Mouse (Mus musculus) gastrocnemius, postnatal 10 days (tissue): ENCODE data around the gene Cubn. TPM values are rescaled to one million over a fixed set of nuclear protein-coding genes. Genes with fewer than 3 reads are reported as not detected.

Experiments used
- DNase-seq: peaks from one replicate; pipeline ENCODE4 v3.0.0; 2021; ENCODE audit warnings: mixed read lengths
- total RNA-seq, 2 experiments: library from RNA; stranded (reverse); gene quantifications; 2 replicates each; pipeline ENCODE4 v1.2.3; 2021

Gene Cubn
- total RNA-seq, 2 experiments from 2014 or later: 0.14 to 0.20 TPM

GRCm38 (mm10) chr2:13407698-13408097 lies 83.9 kb downstream of the Cubn start:
- no peak for DNase-seq

- DNase-seq: no peak
Measured at GRCm38 (mm10) chr2:13407272-13407671, 84.3 kb downstream of the Cubn start.

GRCm38 (mm10) chr2:13404986-13405678 lies 86.5 kb downstream of the Cubn start:
- DNase-seq: no peak

- DNase-seq: no peak
Measured at GRCm38 (mm10) chr2:13400831-13401230, 90.8 kb downstream of the Cubn start.

- no peak for DNase-seq
Measured at GRCm38 (mm10) chr2:13399480-13400072, 92.0 kb downstream of the Cubn start.

GRCm38 (mm10) chr2:13398955-13399354 lies 92.7 kb downstream of the Cubn start:
- DNase-seq: peak; percentile 34

- DNase-seq: no peak
Measured at GRCm38 (mm10) chr2:13398551-13398950, 93.1 kb downstream of the Cubn start.

GRCm38 (mm10) chr2:13396124-13396540 lies 95.5 kb downstream of the Cubn start:
- DNase-seq: no peak

GRCm38 (mm10) chr2:13391018-13391417 lies 100.6 kb downstream of the Cubn start:
- no peak for DNase-seq

GRCm38 (mm10) chr2:13386631-13387030 lies 105.0 kb downstream of the Cubn start:
- no peak for DNase-seq

- no peak for DNase-seq
Measured at GRCm38 (mm10) chr2:13385542-13386345, 105.9 kb downstream of the Cubn start.

GRCm38 (mm10) chr2:13384775-13385541 lies 106.7 kb downstream of the Cubn start:
- DNase-seq: no peak

- no peak for DNase-seq
Measured at GRCm38 (mm10) chr2:13376166-13376565, 115.4 kb downstream of the Cubn start.

- DNase-seq: no peak
Measured at GRCm38 (mm10) chr2:13373291-13373690, 118.3 kb downstream of the Cubn start.

- no peak for DNase-seq
Measured at GRCm38 (mm10) chr2:13372825-13373224, 118.8 kb downstream of the Cubn start.

GRCm38 (mm10) chr2:13372256-13372824 lies 119.3 kb downstream of the Cubn start:
- DNase-seq: peak; percentile 40

GRCm38 (mm10) chr2:13371797-13372170 lies 119.8 kb downstream of the Cubn start:
- DNase-seq: no peak

GRCm38 (mm10) chr2:13371072-13371796 lies 120.4 kb downstream of the Cubn start:
- DNase-seq: no peak

GRCm38 (mm10) chr2:13370556-13370955 lies 121.1 kb downstream of the Cubn start:
- no peak for DNase-seq

GRCm38 (mm10) chr2:13368517-13368916 lies 123.1 kb downstream of the Cubn start:
- DNase-seq: no peak

- no peak for DNase-seq
Measured at GRCm38 (mm10) chr2:13357885-13358552, 133.6 kb downstream of the Cubn start.
